Mouse (Mus musculus): Measurements from ENCODE around the gene Slc34a2. TPM values are rescaled to one million over a fixed set of nuclear protein-coding genes. Genes with fewer than 3 reads are reported as not detected.

Slc34a2 gene
- total RNA-seq, 1 experiment from 2014 or later: 2.0 TPM

DNA sequence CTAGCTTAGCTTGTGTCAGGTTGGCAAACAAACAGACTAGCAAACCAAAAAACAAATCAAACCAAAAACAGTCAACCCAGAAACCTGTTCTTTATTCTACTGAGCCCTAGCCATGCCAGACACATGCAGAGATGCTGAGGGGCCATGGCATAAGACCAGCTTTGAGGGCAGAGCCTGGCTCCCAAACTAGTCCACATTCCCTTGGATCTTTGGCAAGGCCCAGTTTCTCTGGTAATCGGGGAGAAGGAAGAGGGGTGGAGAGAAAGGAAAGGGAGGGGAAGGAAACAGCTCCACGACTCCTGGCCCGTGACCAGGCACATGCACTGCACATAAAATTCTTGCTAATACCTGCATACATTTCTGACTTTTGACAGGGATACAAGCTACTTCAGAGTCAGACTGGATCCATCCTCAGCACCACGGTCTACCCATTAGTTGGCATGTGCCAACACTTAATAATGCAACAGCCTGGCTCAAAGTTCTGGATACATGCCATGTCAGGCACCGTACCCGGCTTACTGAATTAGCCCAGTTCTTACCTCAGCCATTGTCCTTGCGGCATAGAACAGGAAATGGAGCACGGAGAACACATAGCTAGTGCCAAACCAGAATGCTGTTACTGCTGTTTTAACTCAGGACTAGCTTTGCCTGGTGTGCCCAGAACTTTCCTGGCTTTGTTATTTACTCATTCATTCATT, 12.5 kb upstream of the Slc34a2 start:
- DNase-seq: peak; percentile 56

DNA sequence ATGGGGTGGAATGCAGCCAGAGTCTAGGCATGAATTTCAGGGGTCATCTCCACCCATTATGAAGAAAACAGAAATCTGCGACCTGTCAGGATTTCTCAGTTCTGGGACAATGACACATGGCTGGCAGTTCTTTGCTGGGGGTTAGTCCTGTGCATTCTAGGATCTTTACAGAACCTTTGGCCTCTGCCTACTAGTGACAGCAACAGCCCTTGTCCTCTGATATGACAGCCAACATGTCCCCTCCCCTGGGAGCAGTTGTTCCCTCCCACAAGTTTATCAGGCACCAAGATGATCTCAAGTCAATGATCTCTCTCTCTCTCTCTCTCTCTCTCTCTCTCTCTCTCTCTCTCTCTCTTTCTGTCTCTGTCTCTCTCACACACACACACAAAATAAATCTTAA, 6.5 kb upstream of the Slc34a2 start:
- no peak for DNase-seq

DNA sequence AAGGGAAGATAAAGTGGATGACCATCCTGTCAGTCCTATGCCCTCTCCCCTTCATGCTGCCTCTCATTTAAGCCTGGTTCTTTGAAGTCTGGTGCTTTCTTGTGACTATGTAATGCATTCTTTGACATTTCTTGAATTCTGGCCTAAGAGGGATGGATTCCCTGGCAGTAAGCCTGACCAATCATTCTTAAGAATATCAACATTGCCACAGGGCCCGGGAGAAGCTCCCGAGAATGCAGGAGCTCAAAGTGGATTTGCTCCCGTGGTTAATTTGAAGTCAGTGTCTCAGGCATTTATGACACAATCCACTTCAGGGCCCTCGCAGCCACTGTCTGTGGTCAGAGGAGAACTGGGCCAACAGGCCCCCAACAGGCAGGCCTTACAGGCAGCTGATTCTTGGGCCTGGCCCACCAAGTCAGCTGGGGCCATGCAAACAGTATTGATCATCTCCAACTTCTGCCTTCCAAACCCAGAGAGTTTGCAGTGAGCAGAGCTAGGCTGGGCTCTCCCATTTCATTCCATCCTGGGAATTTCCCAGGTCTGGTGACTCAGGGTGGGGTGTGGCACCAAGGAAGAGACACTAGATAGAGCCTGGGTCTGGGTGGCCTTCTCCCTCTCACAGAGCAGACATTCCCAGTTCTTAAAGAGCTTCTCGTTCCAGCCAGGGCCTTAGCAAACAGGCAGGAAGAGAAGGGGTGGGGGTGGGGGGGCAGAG, 4.3 kb downstream of the Slc34a2 start:
- no peak for DNase-seq

DNA sequence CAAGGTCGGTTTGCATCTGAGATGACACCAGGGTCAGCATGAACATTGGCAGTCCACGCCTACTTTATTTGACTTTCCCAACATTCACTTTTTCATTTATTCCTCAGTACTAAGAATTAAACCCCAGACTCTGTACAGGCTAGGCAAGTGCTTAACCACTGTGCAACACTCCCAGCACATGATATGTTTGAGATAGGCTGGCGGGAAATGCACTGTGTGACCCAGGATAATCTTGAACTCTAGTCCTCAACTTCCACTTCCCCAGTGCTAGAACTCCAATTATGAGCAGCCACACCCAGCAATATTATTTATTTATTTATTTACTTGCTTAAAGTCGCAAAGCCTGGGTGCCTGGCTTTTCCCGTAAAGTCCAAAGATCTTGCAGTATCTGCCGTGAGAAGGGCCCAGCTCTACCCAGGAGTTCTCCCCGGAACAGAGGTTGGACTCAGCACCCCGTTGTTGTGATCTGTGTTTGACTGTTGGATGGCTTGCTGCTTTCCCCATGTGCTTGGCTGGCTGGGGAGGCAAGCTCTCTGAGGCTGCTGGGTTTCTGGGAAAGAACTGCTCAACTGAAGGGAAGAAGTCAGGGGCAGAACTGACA, 5.0 kb downstream of the Slc34a2 start:
- no peak for DNase-seq

DNA sequence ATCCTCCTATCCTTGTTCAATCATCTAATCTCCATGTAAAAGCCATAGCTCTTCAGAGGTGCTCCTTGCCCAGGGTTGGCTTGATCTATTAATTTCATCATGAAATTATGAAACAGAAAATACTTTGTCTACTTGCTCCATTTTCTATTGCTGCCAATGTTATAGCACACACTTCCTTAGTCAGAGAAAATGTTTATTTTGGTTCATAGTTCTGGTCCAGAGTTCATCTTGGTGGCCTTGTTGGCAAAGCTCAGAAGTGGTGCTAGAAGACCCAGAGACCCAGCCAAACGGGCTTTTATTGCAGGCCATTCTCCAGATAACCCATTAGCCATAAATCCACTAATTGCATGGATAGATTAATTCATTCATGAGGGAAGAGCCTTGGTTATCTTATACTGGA, 5.8 kb downstream of the Slc34a2 start:
- DNase-seq: no peak

DNA sequence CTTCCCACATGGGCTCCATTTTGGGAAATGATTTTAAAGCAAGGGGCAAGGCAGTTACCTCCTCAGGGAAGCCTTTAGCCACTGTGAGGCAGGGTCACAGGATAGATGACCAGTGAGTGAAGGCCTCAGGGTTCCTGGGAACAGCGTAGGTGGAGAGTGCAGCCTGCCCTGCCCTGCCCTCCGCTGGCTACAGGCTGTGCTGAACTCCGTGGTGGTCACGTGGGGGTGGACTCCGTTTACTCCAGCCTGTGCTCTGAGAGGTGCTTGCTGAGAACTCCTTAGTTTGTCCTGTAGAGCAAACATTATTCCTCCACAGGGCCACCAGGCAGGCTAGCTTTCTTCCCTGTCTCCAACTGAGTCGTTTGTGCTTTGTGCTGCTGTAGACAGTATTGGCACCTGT, 10.1 kb downstream of the Slc34a2 start:
- DNase-seq: no peak

DNA sequence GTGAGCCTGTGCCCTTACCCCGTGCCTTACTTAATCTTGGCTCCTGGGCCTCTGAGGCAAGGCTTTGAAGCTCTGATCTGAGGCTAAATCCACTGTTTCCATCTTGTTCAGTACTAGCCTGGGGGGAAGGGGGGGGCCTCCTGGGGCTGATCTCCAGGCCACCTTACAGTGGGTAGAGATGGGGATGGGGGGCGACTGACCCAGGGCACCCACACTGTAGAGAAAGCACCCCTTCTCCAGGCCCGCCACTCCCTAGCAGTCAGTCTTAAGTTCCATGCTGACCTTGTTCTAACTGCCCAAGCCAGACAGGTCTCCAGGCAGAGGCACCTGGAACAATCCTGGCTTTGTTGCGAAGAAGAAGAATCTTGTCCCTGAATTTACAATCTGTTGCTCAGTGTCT, 10.7 kb downstream of the Slc34a2 start:
- no peak for DNase-seq

DNA sequence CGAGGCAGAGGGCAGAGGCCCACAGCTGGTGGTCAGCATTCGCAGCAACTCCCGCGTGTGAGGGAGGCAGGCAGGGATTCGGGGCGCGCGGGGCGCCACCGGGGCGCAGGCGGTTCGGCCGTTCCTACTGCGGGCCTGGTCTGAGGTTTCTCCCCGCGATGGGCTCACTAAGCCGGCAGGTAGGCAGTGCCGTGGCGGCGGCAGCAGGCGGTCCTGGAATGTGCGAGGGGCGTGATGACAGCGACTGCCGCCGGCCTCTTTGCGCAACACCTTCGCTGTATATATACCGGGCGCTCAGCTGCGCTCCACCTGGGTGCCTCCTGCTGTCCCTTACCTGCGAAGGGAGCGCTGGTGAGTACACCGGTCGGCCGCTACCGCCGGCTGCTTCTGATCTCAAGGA, 11.2 kb downstream of the Slc34a2 start:
- no peak for DNase-seq

DNA sequence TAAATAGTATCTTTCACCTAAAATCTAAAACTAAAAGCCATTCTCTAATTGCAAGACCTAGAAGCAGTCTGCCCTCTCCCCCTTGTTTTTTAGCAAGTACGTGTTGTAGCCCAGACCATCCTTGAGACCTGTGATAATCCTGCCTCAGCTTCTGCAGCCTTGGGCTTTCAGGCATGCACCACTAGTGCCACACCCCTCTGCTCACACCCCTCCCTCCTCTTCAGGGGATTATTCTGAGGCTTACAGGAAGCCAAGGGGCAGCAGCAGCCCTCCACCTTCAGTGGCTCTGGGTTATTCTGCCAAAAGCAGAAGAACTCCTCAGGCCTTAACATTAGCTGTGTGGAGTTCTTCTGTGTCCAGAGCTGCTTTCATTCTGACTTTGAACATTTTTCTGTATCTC, 13.1 kb downstream of the Slc34a2 start:
- DNase-seq: no peak

DNA sequence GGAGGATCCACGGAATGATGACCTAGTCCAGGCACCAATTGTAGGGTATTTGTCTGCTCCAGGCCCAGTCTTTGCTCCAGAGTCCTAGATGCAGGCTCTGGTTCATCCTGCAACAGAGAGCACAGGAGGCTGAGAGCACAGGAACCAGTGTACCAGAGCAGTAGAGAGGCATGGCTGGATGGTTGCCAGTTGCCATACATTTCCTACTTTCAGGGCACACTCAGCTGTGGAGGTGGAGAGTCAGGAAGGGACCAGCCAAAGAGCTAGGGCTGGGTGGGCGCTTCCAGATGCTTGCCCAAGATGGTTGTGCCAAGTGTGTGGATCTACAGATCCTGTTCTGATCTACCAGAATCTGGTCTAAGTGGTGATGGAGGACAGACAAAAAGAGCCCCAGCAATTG, 15.4 kb downstream of the Slc34a2 start:
- no peak for DNase-seq

DNA sequence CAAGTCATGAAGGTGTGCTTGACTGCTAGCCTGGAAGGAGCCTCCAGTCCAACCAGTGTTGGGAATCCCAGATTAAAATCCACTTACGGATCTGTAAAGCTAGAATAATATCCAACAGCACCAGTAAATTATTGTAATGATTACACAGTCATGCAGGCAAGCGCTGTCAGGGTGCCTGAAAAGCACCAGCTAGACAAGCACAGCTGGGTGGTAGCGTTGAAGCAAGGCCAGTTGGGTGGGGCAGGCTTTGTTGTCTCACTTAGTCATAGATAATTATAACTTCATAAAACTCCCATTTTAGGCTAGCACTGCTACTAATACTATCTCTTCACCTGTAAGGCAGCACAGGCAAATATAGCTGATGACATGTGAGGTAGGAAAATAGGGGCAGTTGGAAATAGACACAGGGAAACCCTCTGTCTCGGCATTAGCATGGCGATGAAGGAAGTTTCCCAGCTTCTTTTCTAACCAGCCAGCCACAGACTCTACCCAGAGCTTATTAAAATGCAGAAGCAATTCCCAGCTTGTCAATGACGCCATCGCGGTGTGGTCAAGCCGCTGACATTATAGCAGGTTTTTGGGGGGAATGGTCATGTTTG, 23.8 kb downstream of the Slc34a2 start:
- no peak for DNase-seq

DNA sequence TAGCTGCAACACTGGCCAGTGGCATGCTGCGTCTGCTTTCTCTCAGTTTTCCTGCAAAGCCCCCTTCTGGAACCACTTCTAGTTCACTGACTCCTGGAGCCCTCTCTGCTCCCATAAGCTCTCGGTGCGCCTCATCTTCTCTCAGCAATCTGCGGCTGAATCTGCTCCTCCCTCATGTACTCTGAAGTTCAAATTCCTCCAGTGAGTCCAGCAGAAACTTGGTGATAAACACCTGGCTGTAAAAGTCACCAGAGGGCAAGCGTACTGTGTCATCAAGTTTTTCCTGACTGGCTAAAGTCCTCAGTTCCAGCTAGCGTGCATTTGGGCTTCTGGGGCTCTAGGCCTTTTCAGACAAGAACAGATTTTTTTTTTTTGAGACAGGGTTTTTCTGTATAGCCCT, 36.7 kb downstream of the Slc34a2 start:
- no peak for DNase-seq

DNA sequence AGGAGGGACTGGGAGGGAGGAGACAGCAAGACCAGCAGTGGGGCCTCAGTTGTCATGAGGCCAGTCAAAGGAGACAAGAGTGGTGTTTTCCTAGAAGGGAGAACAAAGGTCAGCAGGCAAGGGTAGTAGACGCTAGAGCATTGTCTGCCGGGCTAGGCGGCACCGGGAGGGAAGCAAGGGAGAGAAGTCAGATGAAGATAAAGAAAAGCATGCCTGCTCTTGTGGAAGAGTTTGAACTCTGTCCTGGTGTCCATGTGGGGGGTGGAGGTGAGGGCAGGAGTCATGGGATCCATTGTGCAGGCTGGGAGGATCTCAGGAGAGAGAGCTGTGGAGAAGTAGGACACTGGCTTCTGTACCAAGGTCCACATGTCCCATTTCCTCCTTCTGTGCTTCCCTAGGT, 40.6 kb downstream of the Slc34a2 start:
- no peak for DNase-seq

DNA sequence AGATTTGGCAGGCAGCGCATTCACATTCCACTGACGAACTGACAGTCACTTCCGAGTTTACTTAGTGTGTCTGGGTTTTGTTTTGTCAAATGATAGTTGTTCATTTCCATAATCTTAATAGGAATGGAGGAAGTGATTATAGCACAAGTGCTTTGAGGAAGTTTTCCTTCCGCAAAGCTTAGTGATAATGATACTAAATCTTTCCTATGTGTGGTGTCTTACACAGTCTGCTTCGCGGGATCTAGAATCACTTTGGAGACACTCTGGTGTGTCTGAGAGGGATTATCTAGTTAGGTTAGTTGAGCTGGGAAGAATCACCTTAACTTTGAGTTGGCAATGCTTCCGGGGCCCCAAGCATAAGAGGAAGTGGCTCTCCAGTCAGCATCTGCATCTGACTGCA, 49.6 kb downstream of the Slc34a2 start:
- DNase-seq: no peak

DNA sequence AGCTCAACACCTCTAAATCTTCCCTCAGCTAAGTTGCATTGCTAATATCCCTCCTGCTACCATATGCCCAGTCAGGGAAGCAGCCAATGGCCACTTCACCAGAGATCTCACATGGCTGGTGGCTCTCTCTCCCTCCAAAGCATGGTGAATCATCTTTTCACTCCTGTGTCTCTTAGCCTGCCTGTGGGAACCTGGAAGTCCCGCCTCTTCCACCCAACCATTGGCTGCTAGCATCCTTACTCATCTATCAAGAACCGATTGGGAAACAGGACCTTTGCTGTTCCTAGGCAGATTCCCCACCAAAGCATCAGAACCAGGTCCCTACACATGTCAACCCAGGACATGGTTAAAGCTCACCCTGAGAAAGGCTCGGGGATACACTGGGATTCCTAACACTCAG, 53.5 kb downstream of the Slc34a2 start:
- DNase-seq: no peak

DNA sequence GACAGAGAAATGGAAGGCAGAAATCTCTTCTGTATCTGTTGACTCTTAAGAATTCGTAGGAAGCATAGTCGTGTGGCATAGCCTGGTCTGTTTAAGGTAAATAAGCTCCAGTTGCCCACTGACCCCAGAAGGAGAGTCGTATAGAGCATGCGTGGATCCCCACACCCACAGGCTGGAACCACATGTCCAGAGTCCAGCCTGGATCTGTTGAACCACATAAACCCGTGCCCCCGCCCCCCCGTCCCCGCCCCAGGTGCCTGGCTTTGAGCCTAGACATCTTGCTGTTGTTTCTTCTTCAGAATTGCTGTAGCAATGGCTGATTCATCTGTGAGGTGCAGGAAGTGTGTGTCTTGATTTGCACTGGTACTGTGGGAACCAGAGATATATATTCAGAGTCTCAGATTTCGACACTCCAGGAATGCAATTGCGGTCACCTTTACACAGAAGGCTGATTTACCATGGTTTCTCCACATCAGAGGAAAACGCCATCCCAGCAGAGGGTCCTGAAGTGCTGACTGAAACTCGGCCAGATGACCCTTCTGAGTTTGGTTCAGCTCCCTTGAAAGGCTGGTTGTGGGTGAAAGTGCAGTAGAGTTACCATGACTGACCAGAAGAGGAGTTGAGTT, 64.1 kb downstream of the Slc34a2 start:
- no peak for DNase-seq

DNA sequence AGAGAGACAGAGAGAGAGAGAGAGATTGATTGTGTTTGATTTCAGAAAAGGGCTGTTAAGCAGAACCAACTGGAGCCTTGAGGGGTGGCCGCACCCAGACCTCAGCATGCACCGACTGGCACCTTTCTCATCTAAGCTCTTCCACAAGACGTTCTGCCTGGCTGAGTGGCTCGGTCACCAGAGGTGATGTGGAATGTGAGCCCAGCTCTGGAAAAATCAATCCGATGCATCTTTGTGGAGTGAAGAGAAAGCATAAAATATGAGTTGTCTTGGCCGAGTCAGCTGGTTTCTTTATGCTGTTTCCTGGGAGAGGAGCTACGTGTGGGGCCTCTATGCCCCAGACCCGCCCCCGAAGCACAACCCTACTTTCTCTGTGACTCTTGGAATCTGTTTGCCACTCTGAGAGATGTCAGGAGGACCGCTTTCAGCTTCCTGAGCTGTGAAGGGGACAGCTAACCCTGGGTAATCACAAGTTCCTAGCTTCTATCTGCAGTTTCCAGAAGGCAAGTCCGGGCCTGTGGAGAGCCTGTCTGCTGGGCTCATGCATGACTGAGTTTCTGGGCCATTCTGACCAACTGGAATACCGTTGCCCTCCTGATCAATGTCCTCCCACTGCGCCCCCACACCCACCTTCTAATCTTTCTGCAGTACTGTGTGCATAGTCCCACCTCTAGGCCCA, 66.4 kb downstream of the Slc34a2 start:
- DNase-seq: no peak

DNA sequence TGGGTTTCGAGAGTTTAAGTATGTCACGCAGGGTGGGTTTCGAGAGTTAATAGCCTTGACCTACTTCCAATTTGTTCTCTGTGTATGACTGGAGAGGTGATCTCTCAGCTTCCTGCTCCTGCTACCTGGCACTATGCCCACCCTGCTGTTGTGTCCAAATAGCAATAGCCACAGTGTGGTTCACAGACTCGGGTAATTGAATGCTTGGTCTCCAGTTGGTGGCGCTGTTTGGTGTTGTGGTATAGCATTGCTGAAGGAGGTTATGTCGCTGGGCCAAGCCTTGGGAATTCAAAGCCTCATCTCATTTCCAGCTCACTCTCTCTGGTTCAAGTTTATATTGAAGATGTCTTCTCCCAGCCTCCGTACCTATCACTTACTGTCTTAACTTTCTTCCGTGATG, 67.8 kb downstream of the Slc34a2 start:
- peak; percentile 75 for DNase-seq

DNA sequence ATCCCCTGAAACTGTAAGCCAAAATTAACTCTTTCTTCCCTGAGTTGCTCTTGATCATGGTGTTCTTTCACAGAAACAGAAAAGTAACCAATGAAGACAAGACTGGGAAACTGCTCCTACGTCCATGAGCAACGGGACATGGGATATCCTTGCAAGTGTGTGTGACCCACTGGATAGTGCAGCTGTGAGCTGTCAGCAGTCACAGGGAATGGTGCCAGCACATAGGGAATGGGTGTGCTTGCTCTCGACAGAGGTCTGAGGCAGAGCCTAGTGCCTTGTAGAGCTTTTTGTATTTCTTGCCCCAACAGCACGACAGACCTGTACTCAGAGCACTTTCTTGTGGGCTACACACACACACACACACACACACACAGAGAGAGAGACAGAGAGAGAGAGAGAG, 68.2 kb downstream of the Slc34a2 start:
- DNase-seq: no peak

DNA sequence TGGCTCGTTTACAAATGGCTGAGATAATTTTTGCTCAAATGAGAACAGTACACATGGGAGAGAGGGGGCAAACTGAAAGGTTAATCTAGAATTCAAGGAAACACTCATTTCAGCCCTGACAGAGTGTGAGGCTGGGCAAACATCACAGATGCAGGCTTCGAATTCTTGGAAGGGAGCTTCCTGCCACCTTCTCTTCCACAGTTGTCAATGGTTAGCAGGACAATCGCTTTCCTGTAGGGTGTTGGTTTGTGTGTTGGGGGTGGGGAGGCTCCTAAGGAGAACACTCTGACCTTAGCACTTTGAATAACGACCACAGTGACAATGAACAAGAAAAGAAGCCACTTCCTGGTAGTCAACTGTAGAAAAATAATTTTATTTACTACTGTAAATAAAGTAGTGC, 68.8 kb downstream of the Slc34a2 start:
- no peak for DNase-seq

DNA sequence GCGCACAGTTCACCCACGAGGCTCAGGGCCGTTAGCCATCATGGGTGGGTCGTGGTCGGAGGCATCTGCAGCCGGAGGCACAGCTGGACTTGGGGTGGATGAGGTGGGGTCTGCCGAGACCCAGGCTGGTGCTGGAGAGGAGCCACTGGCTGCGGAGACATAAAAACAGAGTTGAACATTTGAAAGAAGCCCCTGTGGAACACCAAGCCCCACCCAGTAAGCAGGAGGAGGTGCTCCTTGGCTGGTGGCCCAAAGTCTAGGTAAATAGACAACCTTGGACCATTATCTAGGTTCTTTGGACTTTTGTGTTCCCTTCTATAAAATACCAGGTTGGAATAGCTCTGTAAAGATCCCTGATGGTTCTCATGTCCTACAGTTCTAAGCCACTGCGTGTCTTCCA, 70.1 kb downstream of the Slc34a2 start:
- no peak for DNase-seq

DNA sequence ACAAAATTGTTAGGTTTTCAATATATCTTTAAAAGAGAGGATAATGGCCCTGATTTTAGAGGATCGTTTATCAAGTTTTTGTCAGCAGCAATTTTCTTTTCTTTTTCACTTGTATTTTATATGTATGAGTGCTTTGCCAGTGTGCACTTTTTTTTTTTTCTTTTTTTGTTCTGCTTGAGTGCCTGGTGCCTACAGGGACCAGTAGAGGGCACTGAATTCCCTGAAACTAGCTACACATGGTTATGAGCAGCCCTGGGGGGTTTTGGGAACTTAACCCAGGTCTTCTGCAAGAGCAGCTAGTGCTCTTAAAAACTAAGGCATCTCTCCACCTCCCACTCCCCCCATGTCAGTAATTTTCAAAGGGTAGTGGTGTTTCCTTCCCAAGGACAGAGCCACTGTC, 70.8 kb downstream of the Slc34a2 start:
- DNase-seq: no peak
